Mouse (Mus musculus) forebrain, embryonic 10.5 days (tissue): ENCODE data around the gene Oard1. TPM values are rescaled to one million over a fixed set of nuclear protein-coding genes. Genes with fewer than 3 reads are reported as not detected.

Experiments used
- DNase-seq: peaks from one replicate; pipeline ENCODE4 v3.0.0-alpha.2; 2017; ENCODE audit warnings: low spot score; ENCODE audit errors: extremely low spot score
- H3K27ac ChIP-seq: fragments of 300-500 bp; sonication (generic); 2 replicates; pipeline ENCODE4 v1.5.1; 2016; ENCODE audit warnings: mild to moderate bottlenecking
- H3K27me3 ChIP-seq: fragments of 300-500 bp; sonication (generic); 2 replicates; pipeline ENCODE4 v1.6.1; 2016; ENCODE audit warnings: mild to moderate bottlenecking; ENCODE audit not compliant: poor library complexity, severe bottlenecking
- H3K36me3 ChIP-seq: fragments of 300-500 bp; sonication (generic); replicated peaks from 2 replicates; pipeline ENCODE4 v1.6.1; 2016; ENCODE audit warnings: mild to moderate bottlenecking, moderate library complexity
- H3K4me1 ChIP-seq: fragments of 300-500 bp; sonication (generic); 2 replicates; pipeline ENCODE4 v1.6.1; 2016
- H3K4me3 ChIP-seq: fragments of 300-500 bp; sonication (generic); 2 replicates; pipeline ENCODE4 v1.5.1; 2016; ENCODE audit warnings: mild to moderate bottlenecking, moderate library complexity
- H3K9me3 ChIP-seq: fragments of 300-500 bp; sonication (generic); 2 replicates; pipeline ENCODE4 v1.6.1; 2016; ENCODE audit warnings: mild to moderate bottlenecking, moderate library complexity
- WGBS: fragments of 180-500 bp; shearing (Covaris S2); methylation state at CpG from one replicate; pipeline ENCODE4 v1.1.7; 2016; 5-methylcytosine and 5-hydroxymethylcytosine counted together
- polyA plus RNA-seq: library from polyadenylated mRNA; unstranded; fragments of >200 nt; fragmentation: Nextera tagmentation; extraction: Ambion mirVana; gene quantifications from 2 replicates; pipeline ENCODE4 v1.2.1, GENCODE M21; 2016

The Oard1 gene
- polyA plus RNA-seq, 1 experiment from 2014 or later = 107 TPM

- no peak for DNase-seq
- 75% methylated on average over 16 of the region's 16 CpGs for WGBS
- 0 out of 2 replicates have a peak within 1 kb of the TSS, but pooled peaks have one; percentile 46 for H3K27ac ChIP-seq
- no peak within 1 kb of the TSS for H3K4me3 ChIP-seq
- no peaks in the 10 kb centered on the region for H3K9me3 ChIP-seq
- peaks cover 48% of the 10 kb centered on the region for H3K4me1 ChIP-seq
- H3K27me3 ChIP-seq = no peaks in the 10 kb centered on the region
- no peaks in the 10 kb centered on the region for H3K36me3 ChIP-seq
Observed at GRCm38 (mm10) chr17:48432158-48432980, 22.6 kb downstream of the Oard1 start, which contains the start of gene Apobec2. Apobec2 (minus strand) TSS chr17:48432930.

DNA sequence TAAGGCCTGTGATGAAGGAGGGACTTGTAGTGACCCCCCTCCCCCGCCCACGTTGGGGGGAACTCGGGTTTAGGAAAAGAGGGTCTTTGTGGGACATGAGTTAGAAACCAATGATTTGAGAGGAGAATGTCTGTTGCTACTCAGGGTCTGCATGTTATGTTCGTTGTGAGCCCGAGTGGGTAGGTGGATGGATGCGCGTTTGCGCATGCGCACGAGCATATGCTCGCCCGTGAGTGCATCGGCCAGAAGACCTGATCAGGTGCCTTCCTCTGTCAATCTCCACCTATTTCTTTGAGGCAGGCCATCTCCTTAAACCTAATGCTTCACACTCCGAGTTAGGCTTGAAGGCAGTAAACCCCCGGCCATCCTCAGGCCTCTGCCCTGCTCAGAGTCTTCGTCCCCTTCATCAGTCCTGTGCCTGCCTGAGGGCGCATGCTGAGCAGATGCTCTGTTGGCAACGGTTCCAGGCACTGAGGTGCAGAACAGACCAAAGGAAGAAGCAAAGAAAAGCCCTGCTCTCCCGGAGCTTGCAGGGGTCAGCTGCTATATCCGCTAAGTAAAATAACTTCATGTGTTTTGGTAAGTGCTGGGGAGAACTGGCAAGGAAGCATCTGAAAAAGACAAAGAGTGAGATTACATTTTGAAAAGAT, 23.3 kb downstream of the Oard1 start:
- Histone ChIP-seq H3K4me3 (no peak overlapping the region), H3K36me3 (no peaks in the 10 kb centered on the region), H3K27ac (0 out of 2 replicates have a peak overlapping the region, but pooled peaks have one; percentile 15), H3K27me3 (no peaks in the 10 kb centered on the region), H3K9me3 (no peaks in the 10 kb centered on the region), H3K4me1 (peaks cover 52% of the 10 kb centered on the region)
- 83% methylated on average over 20 of the region's 20 CpGs for WGBS
- DNase-seq = no peak

GRCm38 (mm10) chr17:48433689-48434330, 24.0 kb downstream of the Oard1 start:
- H3K9me3 ChIP-seq = no peaks in the 10 kb centered on the region
- no peak for DNase-seq
- 81% methylated on average over 6 of the region's 6 CpGs for WGBS
- no peak overlapping the region for H3K27ac ChIP-seq
- no peaks in the 10 kb centered on the region for H3K36me3 ChIP-seq
- no peaks in the 10 kb centered on the region for H3K27me3 ChIP-seq
- H3K4me1 ChIP-seq = peaks cover 46% of the 10 kb centered on the region
- H3K4me3 ChIP-seq = no peak overlapping the region

GRCm38 (mm10) chr17:48434479-48434878, 24.7 kb downstream of the Oard1 start:
- Histone ChIP-seq H3K27ac (no peak overlapping the region), H3K36me3 (no peaks in the 10 kb centered on the region), H3K4me1 (peaks cover 46% of the 10 kb centered on the region), H3K4me3 (no peak overlapping the region), H3K9me3 (no peaks in the 10 kb centered on the region), H3K27me3 (no peaks in the 10 kb centered on the region)
- no peak for DNase-seq
- 80% methylated on average over 5 of the region's 5 CpGs for WGBS

DNA sequence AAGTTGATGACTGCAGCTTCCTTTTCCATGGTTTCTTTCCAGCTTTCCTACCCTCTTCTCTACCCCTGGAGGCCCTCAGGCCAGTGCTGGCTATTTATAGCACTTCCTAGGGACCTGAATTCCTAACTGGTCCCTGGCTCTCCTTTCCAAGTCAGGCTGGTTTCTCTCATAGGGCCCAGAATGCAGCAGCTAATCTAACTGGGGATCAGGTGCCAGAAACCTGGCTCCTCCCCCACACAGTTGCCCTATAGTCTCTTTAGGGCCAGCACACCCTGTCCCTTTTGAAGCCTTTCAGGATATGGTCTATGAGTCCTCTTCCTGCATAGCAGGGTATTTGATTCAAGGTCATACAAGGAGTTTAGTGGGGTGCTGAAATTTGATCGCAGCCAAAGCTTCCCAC, 26.7 kb downstream of the Oard1 start:
- no peak for DNase-seq
- no peaks in the 10 kb centered on the region for H3K9me3 ChIP-seq
- H3K4me1 ChIP-seq = peaks cover 34% of the 10 kb centered on the region
- peak overlapping the region; percentile 83 for H3K27ac ChIP-seq
- no peaks in the 10 kb centered on the region for H3K27me3 ChIP-seq
- H3K36me3 ChIP-seq = no peaks in the 10 kb centered on the region
- WGBS = 79% methylated on average over 1 of the region's 1 CpGs
- H3K4me3 ChIP-seq = no peak overlapping the region

DNA sequence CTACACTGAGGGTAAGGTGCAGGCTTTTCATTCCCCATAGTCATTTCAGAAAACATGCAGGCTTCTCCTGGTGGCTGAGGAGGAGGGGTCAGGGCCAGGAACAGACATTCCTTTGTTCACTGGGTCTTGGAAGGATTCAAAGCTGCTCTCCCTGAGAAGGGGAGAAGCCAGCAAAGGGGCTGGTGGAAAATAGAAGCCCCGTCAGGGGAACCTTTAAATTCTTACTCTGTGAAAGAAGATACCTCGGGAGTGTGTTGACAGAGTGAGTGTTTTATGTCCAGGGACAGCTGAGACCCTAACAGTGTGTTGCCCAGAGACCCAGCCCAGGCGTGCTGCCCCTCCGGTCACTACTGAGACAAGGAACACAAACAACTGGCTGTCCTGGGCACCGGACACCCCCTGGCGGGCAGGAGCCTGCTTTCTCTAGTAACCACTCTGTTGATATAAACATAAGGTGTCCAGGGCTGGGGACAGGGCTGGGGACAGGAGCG, 27.7 kb downstream of the Oard1 start:
- Histone ChIP-seq H3K4me1 (peaks cover 30% of the 10 kb centered on the region), H3K4me3 (no peak overlapping the region), H3K36me3 (no peaks in the 10 kb centered on the region), H3K27me3 (no peaks in the 10 kb centered on the region), H3K9me3 (no peaks in the 10 kb centered on the region), H3K27ac (peak overlapping the region; percentile 83)
- peak; percentile 38 for DNase-seq
- WGBS = 38% methylated on average over 7 of the region's 7 CpGs

DNA sequence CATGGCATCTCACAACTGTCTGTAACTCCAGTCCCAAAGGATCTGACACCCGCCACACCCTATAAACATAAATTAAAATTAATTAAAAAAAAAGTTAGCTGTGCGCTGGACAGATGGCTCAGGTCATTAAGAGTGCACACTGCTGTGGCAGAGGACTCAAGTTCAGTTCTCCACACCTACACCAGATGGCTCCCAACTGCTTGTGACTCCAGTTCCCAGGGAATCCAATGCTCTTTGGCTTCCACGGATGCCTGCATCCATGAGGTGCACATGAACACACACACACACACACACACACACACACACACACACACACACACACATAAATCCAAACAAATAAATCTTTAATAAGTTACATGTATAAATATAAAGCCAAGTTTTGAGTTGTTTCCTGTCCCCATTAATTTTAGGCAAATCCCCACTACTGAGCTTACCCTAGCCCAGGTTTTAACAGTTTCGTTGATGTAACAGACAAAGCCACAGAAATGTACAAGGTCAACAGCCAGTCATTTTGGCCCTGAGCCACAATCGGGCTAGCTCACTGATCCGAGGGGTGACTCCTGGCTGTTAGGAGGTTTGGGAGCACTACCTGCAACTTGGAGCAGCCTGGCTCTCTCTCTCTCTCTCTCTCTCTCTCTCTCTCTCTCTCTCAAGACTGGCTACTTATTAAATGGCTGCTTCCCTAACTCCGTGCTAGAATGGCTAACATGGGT, 33.1 kb downstream of the Oard1 start:
- no peak for DNase-seq
- Histone ChIP-seq H3K9me3 (no peaks in the 10 kb centered on the region), H3K36me3 (no peaks in the 10 kb centered on the region), H3K27me3 (no peaks in the 10 kb centered on the region), H3K4me3 (no peak overlapping the region), H3K4me1 (peaks cover 8% of the 10 kb centered on the region), H3K27ac (no peak overlapping the region)
- WGBS = 80% methylated on average over 7 of the region's 7 CpGs

GRCm38 (mm10) chr17:48443542-48444145, 33.8 kb downstream of the Oard1 start:
- 59% methylated on average over 16 of the region's 16 CpGs for WGBS
- peaks cover 6% of the 10 kb centered on the region; the same call in 1 of the 2 replicates for H3K4me1 ChIP-seq

GRCm38 (mm10) chr17:48447675-48448074, 37.9 kb downstream of the Oard1 start:
- no peak overlapping the region for H3K27ac ChIP-seq
- no peak for DNase-seq
- WGBS = 80% methylated on average over 8 of the region's 8 CpGs
- no peaks in the 10 kb centered on the region for H3K27me3 ChIP-seq
- no peaks in the 10 kb centered on the region for H3K9me3 ChIP-seq
- H3K4me3 ChIP-seq = no peak overlapping the region
- H3K4me1 ChIP-seq = peaks cover 13% of the 10 kb centered on the region
- no peaks in the 10 kb centered on the region for H3K36me3 ChIP-seq

More at GRCm38 (mm10) chr17:48443542-48444145, 33.8 kb downstream of the Oard1 start:
- Histone ChIP-seq H3K4me3 (no peak overlapping the region), H3K27ac (no peak overlapping the region), H3K27me3 (no peaks in the 10 kb centered on the region), H3K9me3 (no peaks in the 10 kb centered on the region), H3K36me3 (no peaks in the 10 kb centered on the region)
- DNase-seq = no peak

DNA sequence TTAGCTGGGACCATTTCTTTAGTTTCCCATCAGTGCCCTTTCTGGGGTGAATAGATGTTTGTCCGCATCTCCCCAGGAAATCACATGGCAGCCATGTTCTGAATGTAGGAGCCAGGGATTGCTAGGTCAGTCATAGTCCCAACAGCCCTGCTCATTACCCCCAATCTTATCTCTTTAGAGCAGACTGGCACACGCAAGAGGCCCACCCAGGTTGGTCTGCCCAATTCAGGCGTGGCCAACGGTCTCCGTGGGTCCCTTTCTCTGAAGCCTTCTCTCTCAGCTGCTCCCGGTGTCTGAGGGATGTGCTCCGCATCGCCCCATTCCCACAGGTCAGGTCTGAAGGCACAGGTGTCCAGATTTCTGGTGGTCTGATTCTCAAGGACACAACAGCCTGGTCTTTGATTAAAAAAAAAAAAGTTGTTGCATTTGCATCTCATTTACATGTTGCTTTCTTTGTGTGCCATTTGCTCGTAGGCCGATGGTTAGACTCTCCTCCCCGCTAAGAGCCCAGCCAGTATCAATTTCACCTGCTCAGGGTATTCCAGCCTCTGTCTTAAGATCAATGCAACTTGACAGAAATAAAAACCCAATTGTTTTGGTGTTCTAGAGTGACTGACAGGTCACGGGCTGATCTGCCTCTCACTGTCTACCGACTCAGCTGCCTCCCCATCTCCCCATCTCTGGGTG, 41.0 kb downstream of the Oard1 start:
- WGBS = 86% methylated on average over 13 of the region's 13 CpGs
- Histone ChIP-seq H3K4me3 (no peak overlapping the region), H3K9me3 (no peaks in the 10 kb centered on the region), H3K36me3 (no peaks in the 10 kb centered on the region), H3K27ac (no peak overlapping the region), H3K4me1 (peaks cover 16% of the 10 kb centered on the region), H3K27me3 (no peaks in the 10 kb centered on the region)
- no peak for DNase-seq

- 81% methylated on average over 7 of the region's 7 CpGs for WGBS
- DNase-seq = no peak
- no peaks in the 10 kb centered on the region for H3K27me3 ChIP-seq
- peaks cover 16% of the 10 kb centered on the region for H3K4me1 ChIP-seq
- no peak within 1 kb of the TSS for H3K4me3 ChIP-seq
- no peaks in the 10 kb centered on the region for H3K9me3 ChIP-seq
- 0 out of 2 replicates have a peak within 1 kb of the TSS, but pooled peaks have one; percentile 48 for H3K27ac ChIP-seq
- H3K36me3 ChIP-seq = no peaks in the 10 kb centered on the region
Observed at GRCm38 (mm10) chr17:48451353-48451675, 41.5 kb downstream of the Oard1 start, which contains the start of gene Tspo2. Tspo2 (minus strand) TSS chr17:48451522.
